Mouse (Mus musculus): ENCODE measurements around the gene Cgref1. TPM values are rescaled to one million over a fixed set of nuclear protein-coding genes. Genes with fewer than 3 reads are reported as not detected.

Gene Cgref1
- total RNA-seq (2021), result under 1 TPM; 0.70 to 0.89 TPM

DNA sequence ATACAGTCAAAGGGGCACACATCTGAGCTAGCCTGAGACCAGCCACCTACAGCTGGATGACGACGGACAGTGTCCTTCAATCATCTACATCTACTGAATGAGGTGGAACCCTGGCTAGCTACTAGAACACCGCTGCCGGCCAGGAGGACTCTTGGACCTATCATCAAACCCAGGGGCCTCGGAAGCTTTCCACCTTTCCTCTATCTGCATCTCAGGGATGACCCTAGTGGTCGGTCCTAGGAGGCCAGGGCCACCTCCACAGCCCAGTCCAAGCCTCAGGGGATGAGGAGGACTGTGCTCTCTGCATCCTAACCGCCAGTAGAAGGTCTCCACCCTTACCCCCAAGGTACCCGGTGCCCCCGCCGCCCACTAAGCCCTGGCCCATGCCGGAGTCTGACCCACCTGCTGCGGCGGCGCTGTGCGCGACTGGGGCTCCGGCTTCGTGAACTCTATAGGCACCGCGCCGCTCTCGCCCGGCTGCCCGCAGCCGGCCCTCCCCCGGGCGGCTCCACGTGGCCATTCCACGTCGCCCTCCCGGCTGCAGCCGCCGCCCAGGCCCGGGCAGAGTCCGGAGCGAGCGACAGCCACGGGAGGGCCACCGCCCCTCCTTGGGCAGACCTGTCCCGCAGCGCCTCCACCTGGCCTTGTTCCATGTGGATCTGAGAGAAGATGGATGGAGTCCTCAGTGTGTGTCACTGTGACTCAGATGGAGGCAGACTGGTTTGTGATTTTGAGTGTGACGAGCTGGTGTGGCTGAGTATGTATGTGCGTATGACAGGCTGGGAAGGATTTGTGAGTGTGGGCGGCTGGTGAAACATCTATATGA is at the start of gene Cgref1:
TSS of gene Cgref1 (minus strand) at position 636 of the 826 bp plus-strand sequence.
- intact Hi-C loops (cut with DNase I), result no loop called here
- peak; percentile 47 to 59 for DNase-seq

DNA sequence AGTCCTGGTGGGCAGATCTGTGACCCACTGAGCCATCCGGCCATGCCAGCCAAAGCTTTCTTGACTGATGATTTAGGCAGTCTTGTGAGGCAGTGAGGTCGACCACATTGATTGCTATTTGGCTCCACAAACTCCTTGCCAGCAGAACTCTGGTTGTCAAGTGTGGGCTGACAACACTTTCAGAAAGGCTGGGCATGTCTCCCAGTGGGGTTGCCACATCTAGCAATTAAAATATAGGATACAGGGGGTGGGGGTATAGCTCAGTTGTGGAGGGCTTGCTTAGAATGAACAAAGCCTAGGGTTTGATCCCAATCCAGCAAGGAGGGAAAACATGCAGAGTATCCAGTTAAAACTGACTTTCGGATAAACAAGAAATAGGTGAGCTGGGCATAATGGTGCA is 48.7 kb upstream of the Cgref1 start:
- intact Hi-C loops (cut with DNase I), result no loop called here
- DNase-seq, result no peak

DNA sequence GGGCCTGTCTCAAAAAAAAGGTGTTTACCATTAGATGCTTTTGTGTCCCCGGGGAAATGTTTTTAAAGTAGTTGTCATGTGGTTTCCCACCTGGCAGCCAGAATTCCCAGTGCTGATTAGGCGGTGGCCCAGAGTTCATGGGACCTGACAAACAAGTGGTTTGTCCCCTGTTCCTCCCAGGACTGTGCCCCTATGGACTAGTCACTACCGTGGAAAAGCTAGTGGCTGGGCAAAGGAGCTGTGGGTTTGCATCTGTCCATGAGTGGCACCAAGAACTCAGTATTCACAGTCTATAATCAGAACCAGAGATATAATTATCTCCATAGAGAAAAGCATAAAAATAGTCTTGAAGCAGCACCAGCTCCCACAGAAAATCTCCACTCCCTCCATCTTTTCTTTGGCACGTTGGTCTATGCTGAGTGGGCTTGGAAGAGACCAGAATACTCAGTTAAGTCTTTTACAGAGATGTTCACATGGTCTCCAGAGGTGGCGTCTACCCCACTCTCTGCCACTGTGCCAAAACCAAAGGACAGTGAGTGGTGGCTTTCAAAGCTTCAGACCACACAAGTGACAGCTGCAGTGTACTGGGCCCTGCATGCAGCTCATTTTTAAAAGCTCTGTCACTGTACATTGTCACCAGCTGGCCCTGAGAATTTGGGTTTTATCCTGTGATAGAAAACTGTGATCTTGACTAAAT is 47.7 kb upstream of the Cgref1 start:
- intact Hi-C loops (cut with DNase I), result no loop called here
- DNase-seq, result no peak

DNA sequence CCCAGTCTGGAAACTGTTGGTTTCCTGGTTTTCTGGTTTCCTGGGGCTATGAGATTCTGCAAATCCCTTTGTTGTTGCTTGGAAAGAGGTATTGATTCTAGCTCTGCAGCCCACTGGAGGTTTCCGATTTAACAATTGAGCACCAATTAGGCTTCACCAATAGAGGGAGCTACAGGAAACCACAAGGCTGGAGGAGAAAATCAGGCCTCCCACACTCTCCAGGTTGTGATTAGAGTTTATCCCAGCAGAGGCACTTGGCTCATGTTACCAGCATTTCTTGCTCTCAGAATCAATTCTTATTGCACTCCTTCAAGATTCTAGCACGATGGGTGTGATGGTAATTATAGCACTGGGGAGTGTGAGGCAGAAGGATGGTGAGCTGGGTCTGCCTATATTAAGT is 37.0 kb upstream of the Cgref1 start:
- DNase-seq, result no peak
- intact Hi-C loops (cut with DNase I), result no loop called here

DNA sequence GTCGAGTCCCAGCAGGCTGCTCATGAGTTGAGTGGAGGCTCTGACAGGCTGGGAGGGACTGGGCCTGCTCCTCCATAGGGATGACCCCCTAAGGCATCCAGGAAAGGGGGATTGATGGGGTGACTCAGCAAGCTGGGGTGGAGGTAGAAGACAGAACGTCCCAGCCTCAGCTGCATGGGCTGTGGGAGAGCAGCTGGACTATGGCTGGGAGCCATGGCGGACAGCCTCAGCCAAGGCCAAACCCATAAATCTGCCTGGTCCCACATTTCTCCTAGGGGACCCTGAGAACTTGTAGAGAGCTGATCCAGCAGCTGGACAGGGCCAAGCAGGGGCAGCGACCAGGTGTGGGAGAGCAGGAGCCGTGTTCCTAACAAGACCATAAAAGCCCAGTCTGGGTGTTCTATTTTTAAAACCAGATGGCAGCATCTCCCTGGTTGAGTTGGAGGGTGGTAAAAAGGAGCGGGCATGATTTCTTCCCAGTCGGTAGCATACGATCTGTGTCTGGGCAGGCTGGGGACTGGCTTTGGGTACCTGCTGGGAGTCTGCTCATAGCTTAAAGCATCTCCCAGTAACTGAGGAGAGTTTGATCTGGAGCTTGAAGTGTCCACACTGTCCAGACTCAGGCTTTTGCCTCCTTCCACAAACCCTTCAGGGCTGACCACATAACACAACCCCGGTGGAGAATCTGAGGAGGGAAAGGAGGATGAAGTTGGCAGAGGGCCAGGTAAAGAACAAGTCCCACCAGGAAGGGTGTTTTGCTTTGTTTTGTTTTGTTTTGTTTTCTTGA is 29.7 kb upstream of the Cgref1 start:
- DNase-seq, result peak; percentile 48 to 65
- intact Hi-C loops (cut with DNase I), result no loop called here

DNA sequence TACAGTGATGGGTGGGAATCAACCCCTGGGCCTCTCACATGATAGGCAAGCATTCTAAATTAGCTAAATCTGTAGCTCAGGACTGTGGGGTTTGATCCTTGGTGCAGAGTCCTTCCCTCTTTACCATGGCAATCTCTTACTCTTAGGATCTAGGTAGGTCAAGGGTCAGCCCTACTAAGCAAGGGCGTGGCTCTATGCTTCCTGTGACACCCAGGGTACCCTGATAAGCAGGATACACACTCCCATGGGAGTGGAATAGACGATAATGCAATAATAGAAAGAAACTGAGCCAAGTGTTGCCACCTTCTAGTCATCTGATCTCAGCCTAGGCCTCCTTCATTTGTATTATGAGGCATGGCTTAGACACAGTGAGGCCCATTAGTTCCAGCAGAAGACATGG is 24.0 kb upstream of the Cgref1 start:
- intact Hi-C loops (cut with DNase I), result no loop called here
- DNase-seq, result no peak

DNA sequence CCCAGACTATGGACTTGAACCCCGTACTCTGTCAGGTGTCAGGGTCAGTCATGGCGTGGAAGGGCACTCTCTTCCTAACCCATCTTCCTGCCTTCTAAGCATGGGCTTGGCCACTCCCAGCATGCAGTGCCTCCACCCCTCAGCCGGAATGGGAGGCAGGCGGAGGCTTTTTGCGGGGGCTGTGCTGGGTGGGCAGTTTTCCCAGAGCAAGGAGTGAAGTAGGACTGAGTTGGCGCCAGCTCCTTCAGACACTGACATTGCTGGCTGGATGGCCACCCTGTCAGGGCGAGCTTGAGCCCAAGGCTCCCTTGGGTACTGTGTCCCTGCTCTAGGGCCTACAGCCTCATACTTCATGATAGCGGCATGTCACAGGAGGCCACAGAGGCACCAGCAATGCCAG is 23.0 kb upstream of the Cgref1 start, which contains the start of gene Tcf23:
TSS of gene Tcf23 (plus strand) at position 247 of the 400 bp plus-strand sequence.
- peak; percentile 52 to 66 for DNase-seq
- intact Hi-C loops (cut with DNase I), result no loop called here

DNA sequence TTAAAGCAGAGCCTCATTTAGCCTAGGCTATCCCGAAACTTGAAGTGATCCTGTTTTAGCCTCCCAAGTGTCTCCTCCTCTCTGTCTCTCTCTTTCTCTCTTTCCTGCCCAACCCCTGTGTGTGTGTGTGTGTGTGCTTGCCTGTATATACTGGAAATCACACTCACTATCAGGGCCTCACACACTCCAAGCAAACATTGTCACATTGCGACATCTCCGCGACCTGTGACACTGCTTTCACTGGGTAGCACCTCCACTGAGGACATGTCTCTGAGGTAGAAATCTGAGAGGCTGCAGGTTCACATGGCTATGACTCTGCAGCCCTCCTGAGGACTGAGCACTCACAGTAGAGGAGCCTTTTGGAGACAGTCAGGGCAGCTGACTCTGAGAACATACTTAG is 20.8 kb upstream of the Cgref1 start:
- DNase-seq, result no peak
- intact Hi-C loops (cut with DNase I), result no loop called here

DNA sequence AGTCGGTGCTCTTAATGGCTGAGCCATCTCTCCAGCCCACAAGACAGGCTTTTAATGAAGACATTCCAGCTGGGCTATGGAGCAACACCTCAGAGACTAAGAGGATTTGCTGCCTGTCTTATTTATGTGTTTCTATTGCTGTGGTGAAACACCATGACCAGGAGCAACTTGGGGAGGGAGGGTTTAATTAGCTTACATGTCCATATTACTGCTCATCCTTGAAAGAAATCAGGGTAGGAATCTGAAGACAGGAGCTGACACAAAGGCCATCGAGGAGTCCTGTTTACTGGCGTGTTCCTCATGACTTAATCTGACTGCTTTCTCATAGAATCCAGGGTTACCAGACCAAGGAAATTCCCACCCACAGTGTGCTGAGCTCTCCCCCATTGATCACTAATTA is 18.5 kb upstream of the Cgref1 start:
- intact Hi-C loops (cut with DNase I), result no loop called here
- no peak for DNase-seq

DNA sequence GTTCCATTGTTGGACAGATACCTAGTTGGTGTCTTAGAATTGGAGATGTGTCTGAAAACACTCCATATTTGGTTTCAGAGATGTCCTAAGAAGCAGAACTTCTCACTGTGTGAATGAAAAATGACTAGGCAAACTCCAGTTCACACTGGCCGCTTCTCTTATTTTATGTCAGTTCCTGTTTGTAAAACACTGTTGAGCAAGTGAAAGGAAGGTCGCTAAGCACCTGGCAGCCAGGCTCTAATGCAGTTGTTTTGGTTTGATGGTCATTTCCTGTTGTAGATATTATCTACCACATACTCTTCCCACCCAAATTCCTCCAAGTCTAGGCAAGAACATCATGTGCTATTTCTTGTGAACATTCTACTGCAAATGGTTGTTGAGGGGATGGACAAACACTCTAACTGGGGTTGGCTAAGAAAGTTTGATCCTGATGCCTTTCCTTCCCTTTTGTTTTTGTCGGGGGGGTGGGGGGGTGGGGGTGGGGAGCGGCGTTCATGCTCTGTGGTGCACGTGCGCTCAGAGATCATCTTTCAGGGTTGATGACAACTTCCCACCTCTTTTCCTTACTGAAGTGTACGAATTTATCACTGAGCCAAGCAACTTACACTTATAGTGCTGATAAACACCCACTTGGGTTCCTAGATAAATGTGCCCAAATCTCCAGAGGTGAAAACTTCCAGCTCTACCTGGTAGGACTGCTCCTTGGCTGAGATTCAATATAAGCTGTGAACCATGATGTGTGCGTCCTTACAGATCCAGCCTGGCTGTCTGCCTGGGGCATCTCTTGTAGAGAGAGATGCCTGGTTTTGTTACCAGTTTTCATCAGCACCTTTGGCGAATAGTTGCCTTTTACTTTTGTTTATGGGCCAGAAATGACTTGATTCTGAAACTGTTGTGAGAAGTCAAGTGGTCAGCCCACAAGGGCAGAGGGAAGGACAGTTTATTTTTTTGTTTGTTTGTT is 16.4 kb upstream of the Cgref1 start:
- intact Hi-C loops (cut with DNase I), result loop anchor here (2.0 kb wide), 1 partner anchor 87 kb away; the partner anchor contains the start of genes Atraid and Slc5a6
- no peak for DNase-seq

DNA sequence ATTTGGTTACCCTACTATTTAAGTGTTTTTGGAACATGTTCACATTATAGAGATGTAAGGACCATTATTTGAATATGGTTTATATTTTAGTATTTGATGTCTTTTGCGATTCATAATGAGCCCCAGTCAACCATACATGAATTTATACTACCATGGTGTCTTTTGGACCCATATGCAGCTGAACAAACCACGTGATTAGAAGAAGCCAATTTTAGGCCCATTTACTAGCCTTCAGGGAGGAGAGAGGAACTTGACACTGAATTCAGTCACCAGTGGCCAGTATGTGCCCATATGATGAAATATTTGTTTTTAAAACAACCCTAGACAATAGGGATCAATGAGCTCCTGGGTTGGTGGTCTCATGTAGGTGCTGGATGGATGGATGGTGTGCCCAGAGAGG is 15.4 kb upstream of the Cgref1 start:
- intact Hi-C loops (cut with DNase I), result loop anchor here (2.0 kb wide), 1 partner anchor 88 kb away; the partner anchor contains the start of genes Atraid and Slc5a6

DNA sequence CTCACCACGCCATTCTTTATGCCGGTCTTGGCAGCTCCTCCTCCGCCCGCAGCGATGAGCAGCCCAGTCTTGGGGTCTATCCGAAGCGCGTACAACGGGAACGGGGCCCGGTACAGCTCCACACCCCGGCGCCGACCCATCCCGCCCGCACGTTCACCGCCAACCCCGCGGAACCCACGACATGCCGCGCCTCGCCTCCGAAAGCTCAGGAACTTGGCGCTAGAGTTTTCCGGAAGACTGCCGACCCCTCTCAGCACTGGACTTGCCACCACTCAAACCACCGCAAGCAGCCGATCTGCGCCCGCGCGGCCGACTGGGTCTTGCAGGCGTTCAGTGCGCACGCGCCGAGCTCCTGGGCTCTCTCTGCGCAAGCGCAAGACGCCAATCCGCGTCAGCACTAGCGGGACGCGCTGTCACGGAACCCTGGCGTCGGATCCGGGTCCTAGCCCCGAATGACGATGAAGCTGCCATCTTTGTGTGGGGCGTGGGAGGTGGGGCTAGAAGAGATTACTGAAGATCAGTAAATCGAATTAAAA is 14.6 kb upstream of the Cgref1 start, which contains the start of gene Preb:
TSS of gene Preb (minus strand) at position 396 of the 536 bp plus-strand sequence.
- intact Hi-C loops (cut with DNase I), result loop anchor here (2.0 kb wide), 2 partner anchors 43 to 89 kb away; partner anchors contain the start of genes Atraid and Slc5a6
- peak; percentile 99 for DNase-seq

More for the DNA sequence above, 15.4 kb upstream of the Cgref1 start:
- no peak for DNase-seq

DNA sequence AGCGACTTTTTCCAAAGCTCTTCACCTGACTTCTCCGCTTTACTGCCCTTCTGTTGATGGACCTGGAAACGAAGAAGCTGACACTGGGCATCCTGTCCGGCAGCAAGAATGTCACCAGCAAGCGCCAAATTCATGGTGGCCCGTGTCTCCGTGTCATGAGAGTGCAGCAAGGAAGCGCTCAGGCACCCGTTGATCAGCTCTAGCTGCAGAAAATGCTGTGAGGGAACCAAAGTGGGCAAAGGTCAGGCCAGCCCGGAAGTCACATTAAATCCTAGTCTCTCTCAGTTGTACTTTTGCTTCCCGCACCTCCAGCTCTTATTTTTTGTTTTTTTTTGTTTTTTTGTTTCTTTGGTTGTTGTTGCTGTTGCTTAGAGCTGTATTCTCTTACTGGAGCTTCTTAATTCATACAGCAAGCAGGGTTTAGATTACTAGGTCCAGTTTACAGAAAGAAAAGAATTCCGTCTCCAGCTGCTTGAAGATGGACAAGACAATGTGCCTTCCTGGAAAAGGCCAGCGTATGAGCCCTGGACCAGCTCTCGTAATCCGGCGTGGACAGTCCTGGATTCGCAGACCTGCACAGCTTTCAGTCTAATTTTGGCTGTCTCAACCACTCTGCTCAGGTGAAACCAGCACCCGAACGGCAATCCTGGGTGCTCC is 13.9 kb upstream of the Cgref1 start:
- no peak for DNase-seq
- intact Hi-C loops (cut with DNase I), result loop anchor here (2.0 kb wide), 1 partner anchor 43 kb away; no protein-coding TSS in a partner anchor

DNA sequence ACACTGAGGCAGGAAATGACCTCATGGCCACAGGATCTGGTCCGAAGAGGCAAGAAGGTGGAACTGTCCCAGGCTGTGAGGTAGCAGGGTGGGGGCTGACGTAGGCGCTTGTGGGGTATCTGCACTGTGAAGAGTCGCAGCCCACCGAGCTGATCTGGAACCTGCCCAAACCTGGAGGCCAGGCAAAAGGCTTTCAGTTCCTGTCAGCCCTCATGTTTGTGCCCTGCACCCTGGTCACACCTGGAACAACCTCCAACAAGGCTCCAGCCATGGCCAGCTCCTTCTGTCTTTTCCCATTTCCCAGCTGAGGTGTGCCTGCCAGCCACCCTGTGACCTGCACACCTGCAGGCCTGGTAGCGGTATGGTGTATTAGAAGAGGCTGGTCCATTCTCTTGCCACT is 12.5 kb upstream of the Cgref1 start:
- intact Hi-C loops (cut with DNase I), result loop anchor here (2.0 kb wide), 1 partner anchor 41 kb away; no protein-coding TSS in a partner anchor
- no peak for DNase-seq

DNA sequence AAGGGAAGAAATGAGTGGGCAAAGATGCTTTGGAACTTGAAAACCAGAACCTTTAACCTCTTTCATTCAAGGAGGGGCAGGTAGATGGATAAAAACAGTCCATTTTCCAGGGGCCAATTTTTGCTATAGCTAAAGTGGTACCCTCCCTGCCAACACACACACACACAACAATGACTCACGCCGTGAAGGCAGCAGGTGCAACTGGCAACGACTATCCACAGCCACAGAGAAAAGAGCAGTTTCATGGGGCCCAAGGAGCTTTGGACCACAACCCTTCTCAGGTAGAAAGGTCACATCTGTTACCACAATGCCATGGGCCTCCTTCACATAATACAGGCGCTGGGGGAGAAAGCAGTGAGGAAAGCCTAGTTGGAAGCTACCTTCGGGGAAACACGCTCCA is 10.4 kb upstream of the Cgref1 start:
- no peak for DNase-seq
- intact Hi-C loops (cut with DNase I), result no loop called here

DNA sequence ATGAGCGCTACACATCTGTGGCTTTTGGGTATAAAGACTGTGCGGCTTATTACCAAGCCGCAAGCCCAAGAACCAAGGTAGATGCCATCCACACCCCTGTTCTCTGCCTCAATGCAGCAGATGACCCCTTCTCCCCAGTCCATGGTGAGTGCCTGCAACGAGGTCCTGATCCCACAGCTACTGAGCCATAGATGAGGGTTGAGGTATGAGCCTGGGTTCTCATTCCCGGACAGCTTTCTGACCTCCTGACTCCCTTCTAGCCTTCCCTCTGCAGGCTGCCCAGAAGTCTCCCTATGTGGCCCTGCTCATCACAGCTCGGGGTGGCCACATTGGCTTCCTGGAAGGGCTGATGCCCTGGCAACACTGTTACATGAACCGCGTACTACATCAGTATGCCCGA is 9.2 kb upstream of the Cgref1 start:
- intact Hi-C loops (cut with DNase I), result no loop called here
- DNase-seq, result no peak

DNA sequence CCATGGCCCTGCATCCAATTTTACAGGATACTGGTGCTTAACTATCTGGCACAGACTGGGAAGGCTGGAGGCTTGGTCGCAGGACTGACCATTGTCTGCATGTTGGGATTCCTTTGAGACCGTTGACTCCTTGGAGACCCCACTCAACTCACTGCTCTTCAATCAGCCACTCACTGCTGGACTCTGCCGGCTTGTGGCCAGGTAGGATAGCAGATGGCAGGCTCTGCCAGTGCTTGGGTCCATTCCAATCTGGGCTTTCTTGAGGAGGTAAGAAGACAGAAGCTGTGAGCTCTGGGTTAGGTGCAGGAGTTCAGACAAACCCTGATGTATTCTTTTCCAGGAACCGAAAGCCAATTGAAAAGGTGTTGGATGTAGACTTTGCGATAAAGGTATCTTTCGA is 8.7 kb upstream of the Cgref1 start:
- intact Hi-C loops (cut with DNase I), result no loop called here
- DNase-seq, result no peak

DNA sequence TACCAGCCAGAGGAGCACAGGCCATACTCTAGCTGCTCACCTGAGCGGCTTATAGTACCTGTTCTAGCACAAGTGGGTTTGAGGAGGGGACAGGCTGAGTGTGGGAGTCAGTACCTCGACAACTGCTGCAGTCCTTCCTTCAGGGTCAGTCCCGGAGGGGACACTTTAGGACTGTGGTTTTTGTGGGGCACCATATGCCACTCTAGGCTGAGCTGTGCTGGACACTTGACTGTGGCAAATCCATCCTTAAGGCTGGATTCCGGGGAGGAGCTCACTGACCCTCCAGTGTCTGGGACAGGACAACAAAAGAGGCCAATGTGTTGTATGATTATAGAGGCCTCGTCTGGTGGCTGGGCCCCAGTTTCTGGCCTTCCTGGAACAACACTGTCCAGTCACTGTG is 7.2 kb upstream of the Cgref1 start:
- intact Hi-C loops (cut with DNase I), result no loop called here

DNA sequence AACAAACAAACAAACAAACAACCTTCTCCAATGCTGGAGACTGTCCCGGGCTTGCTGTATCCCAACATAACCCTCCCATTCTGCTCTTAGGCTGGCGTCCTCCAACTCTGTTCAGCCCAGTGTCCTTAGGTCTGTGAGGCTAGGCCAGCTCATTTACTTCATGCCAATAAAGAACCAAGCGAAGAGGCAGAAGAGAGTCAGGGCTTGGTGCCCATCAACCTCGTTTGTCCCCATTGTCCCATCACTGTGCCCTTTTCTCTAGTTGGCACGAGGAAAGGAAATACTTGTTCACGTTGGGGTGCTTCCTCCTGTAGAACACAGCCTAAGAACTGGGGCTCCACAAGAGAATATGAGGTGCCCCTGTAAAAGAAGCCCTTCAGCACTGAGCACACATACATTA is 6.3 kb upstream of the Cgref1 start:
- DNase-seq, result no peak
- intact Hi-C loops (cut with DNase I), result no loop called here

More for the DNA sequence above, 7.2 kb upstream of the Cgref1 start:
- DNase-seq, result no peak

All from heart, postnatal 36 days (tissue).